Mouse (Mus musculus): ENCODE measurements around the gene Arhgap15. TPM values are rescaled to one million over a fixed set of nuclear protein-coding genes. Genes with fewer than 3 reads are reported as not detected.

The Arhgap15 gene
- polyA plus RNA-seq, 1 experiment from 2014 or later, result 0.38 TPM

GRCm38 (mm10) chr2:44319479-44319878 lies 570.9 kb downstream of the Arhgap15 start:
- no peak overlapping the region for H3K27ac ChIP-seq (replicated peaks)
- no peaks in the 10 kb centered on the region for H3K4me1 ChIP-seq
- 91% methylated on average over 4 of the region's 4 CpGs for WGBS
- no peaks in the 10 kb centered on the region for H3K27me3 ChIP-seq (ENCODE audit: low read depth, poor library complexity, severe bottlenecking)
- no peaks in the 10 kb centered on the region for H3K9me3 ChIP-seq (replicated peaks)
- no peak for DNase-seq (ENCODE audit: low spot score)
- no peaks in the 10 kb centered on the region for H3K36me3 ChIP-seq
- H3K4me3 ChIP-seq, result no peak overlapping the region

- whole genome bisulfite sequencing, result 93% methylated on average over 4 of the region's 4 CpGs
- Histone ChIP-seq H3K4me1 (no peaks in the 10 kb centered on the region), H3K9me3 (replicated peaks) (no peaks in the 10 kb centered on the region)
These were observed 575.2 kb downstream of the Arhgap15 start for GRCm38 (mm10) chr2:44323813-44324212.

GRCm38 (mm10) chr2:44333295-44333694 lies 584.7 kb downstream of the Arhgap15 start:
- no peak for DNase-seq (ENCODE audit: low spot score)
- no peak overlapping the region for H3K27ac ChIP-seq (replicated peaks)
- no peaks in the 10 kb centered on the region for H3K27me3 ChIP-seq (ENCODE audit: low read depth, poor library complexity, severe bottlenecking)
- no peaks in the 10 kb centered on the region for H3K36me3 ChIP-seq
- no peaks in the 10 kb centered on the region for H3K9me3 ChIP-seq (replicated peaks)
- H3K4me3 ChIP-seq, result no peak overlapping the region
- WGBS, result 88% methylated on average over 4 of the region's 4 CpGs
- H3K4me1 ChIP-seq, result peaks cover 6% of the 10 kb centered on the region; the same call in 1 of the 2 replicates

More at GRCm38 (mm10) chr2:44323813-44324212, 575.2 kb downstream of the Arhgap15 start:
- Histone ChIP-seq H3K27ac (replicated peaks) (no peak overlapping the region), H3K27me3 (ENCODE audit: low read depth, poor library complexity, severe bottlenecking) (no peaks in the 10 kb centered on the region), H3K36me3 (no peaks in the 10 kb centered on the region), H3K4me3 (no peak overlapping the region)
- DNase-seq (ENCODE audit: low spot score), result no peak

GRCm38 (mm10) chr2:44334006-44334405 lies 585.4 kb downstream of the Arhgap15 start:
- Histone ChIP-seq H3K4me1 (peaks cover 6% of the 10 kb centered on the region; the same call in 1 of the 2 replicates), H3K36me3 (no peaks in the 10 kb centered on the region), H3K9me3 (replicated peaks) (no peaks in the 10 kb centered on the region), H3K4me3 (no peak overlapping the region), H3K27ac (replicated peaks) (no peak overlapping the region), H3K27me3 (ENCODE audit: low read depth, poor library complexity, severe bottlenecking) (no peaks in the 10 kb centered on the region)
- 81% methylated on average over 3 of the region's 3 CpGs for whole genome bisulfite sequencing
- no peak for DNase-seq (ENCODE audit: low spot score)

- Histone ChIP-seq H3K9me3 (replicated peaks) (no peaks in the 10 kb centered on the region), H3K27me3 (ENCODE audit: low read depth, poor library complexity, severe bottlenecking) (no peaks in the 10 kb centered on the region), H3K4me1 (peaks cover 6% of the 10 kb centered on the region; the same call in 1 of the 2 replicates), H3K4me3 (no peak overlapping the region), H3K36me3 (no peaks in the 10 kb centered on the region), H3K27ac (replicated peaks) (no peak overlapping the region)
- 35% methylated on average over 2 of the region's 2 CpGs for WGBS
- DNase-seq (ENCODE audit: low spot score), result no peak
These were observed 585.9 kb downstream of the Arhgap15 start for GRCm38 (mm10) chr2:44334517-44334916.

DNA sequence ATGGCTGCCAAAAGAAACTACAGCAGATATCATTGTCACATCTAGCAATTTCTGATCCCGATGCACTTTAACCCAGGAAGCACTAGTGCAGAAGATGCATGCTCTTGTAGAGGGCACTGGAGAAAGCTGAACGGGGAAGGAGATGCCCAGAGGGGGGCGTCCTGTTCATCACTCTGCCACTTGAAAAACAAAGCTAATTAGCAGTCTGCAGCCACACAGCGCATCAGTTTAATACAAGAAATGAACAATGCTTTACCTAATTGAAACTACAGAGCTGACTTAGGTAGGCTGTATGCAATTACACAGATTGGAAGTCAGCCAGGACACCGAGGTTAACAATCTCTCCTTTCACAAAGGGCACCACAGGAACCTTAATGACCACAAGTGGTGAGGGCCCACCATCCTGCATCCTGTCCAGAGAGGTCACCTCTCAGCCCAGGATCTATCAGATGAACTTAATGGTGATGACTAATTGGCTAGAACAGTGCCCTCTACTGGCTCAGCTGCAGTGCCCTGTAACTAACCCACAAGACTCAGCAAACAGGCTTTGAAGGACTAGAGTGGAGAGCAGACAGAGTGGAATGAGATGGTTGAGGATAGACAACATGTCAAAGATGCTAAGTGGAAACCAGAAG lies 588.2 kb downstream of the Arhgap15 start:
- Histone ChIP-seq H3K36me3 (no peaks in the 10 kb centered on the region), H3K9me3 (replicated peaks) (no peaks in the 10 kb centered on the region), H3K4me1 (peaks cover 6% of the 10 kb centered on the region; the same call in 1 of the 2 replicates), H3K4me3 (no peak overlapping the region), H3K27me3 (ENCODE audit: low read depth, poor library complexity, severe bottlenecking) (no peaks in the 10 kb centered on the region), H3K27ac (replicated peaks) (no peak overlapping the region)
- WGBS, result 83% methylated on average over 5 of the region's 5 CpGs
- DNase-seq (ENCODE audit: low spot score), result no peak

GRCm38 (mm10) chr2:44338467-44338866 lies 589.8 kb downstream of the Arhgap15 start:
- no peaks in the 10 kb centered on the region for H3K9me3 ChIP-seq (replicated peaks)
- peaks cover 6% of the 10 kb centered on the region; the same call in 1 of the 2 replicates for H3K4me1 ChIP-seq
- H3K27me3 ChIP-seq (ENCODE audit: low read depth, poor library complexity, severe bottlenecking), result no peaks in the 10 kb centered on the region
- no peak overlapping the region for H3K4me3 ChIP-seq
- no peak for DNase-seq (ENCODE audit: low spot score)
- 90% methylated on average over 6 of the region's 6 CpGs for WGBS
- no peak overlapping the region for H3K27ac ChIP-seq (replicated peaks)
- no peaks in the 10 kb centered on the region for H3K36me3 ChIP-seq

DNA sequence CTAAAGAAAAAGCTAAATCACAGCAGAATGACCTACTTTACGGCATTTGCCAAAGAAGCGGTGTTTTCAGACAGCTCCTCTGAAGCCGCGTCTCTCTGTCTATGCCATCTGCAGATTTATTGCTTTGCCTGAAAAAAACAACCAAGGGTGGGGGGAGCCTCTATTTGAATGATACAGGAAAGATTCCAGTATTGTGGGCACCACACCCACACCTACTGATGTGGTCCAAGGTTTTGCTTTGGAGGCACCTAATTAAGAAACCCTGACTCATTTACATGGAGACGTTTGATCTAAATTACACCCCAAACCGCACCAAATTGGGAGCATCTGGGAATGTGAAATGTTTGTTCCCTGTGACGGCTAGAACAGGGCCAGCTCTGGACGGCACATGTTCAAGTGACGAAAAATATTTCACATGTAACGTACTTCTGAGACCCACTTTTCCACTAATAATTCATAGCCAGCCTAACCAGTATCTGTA lies 592.5 kb downstream of the Arhgap15 start:
- Histone ChIP-seq H3K27me3 (ENCODE audit: low read depth, poor library complexity, severe bottlenecking) (no peaks in the 10 kb centered on the region), H3K4me1 (no peaks in the 10 kb centered on the region), H3K27ac (replicated peaks) (no peak overlapping the region), H3K4me3 (no peak overlapping the region), H3K9me3 (replicated peaks) (no peaks in the 10 kb centered on the region), H3K36me3 (no peaks in the 10 kb centered on the region)
- 84% methylated on average over 10 of the region's 10 CpGs for WGBS
- DNase-seq (ENCODE audit: low spot score), result no peak

- Histone ChIP-seq H3K4me3 (no peak overlapping the region), H3K9me3 (replicated peaks) (no peaks in the 10 kb centered on the region), H3K27me3 (ENCODE audit: low read depth, poor library complexity, severe bottlenecking) (no peaks in the 10 kb centered on the region), H3K36me3 (no peaks in the 10 kb centered on the region), H3K27ac (replicated peaks) (no peak overlapping the region), H3K4me1 (no peaks in the 10 kb centered on the region)
- 94% methylated on average over 8 of the region's 8 CpGs for WGBS
- no peak for DNase-seq (ENCODE audit: low spot score)
These were observed 596.2 kb downstream of the Arhgap15 start for GRCm38 (mm10) chr2:44344861-44345260.

DNA sequence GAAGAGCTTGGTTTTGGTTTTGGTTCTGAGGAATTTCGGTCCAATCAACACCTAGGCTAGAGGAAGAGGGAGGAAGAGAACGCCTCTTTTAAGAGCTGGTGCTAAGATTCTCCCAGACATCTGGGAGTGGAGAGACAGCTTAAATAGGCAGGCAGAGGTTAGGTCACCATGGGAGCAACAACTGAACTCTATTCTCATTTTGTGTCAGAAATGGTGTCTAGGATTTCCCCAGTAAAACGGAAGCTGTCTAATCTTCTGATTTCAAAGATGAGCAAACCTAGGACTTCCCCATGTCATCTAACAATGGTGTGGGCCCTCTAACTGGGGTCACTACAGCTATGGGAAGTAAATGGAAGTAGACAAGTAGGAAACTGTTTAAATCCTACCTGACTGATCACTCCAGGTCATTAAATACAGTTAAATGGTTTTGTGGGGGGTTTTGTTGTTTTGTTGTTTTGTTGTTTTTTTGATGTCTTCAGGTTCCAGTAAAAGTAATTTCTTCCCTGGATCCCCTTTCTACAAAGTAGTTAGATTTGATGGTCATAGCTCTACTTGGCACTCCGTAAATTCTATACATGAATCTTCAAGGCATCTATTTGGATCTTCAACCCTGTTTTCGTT lies 596.8 kb downstream of the Arhgap15 start:
- Histone ChIP-seq H3K27ac (replicated peaks) (no peak overlapping the region), H3K4me3 (no peak overlapping the region), H3K27me3 (ENCODE audit: low read depth, poor library complexity, severe bottlenecking) (no peaks in the 10 kb centered on the region), H3K9me3 (replicated peaks) (no peaks in the 10 kb centered on the region), H3K36me3 (no peaks in the 10 kb centered on the region), H3K4me1 (no peaks in the 10 kb centered on the region)
- WGBS, result 92% methylated on average over 5 of the region's 5 CpGs
- no peak for DNase-seq (ENCODE audit: low spot score)

GRCm38 (mm10) chr2:44346184-44346583 lies 597.6 kb downstream of the Arhgap15 start:
- 81% methylated on average over 4 of the region's 4 CpGs for WGBS
- Histone ChIP-seq H3K4me3 (no peak overlapping the region), H3K4me1 (no peaks in the 10 kb centered on the region), H3K27me3 (ENCODE audit: low read depth, poor library complexity, severe bottlenecking) (no peaks in the 10 kb centered on the region), H3K36me3 (no peaks in the 10 kb centered on the region), H3K27ac (replicated peaks) (no peak overlapping the region), H3K9me3 (replicated peaks) (no peaks in the 10 kb centered on the region)
- DNase-seq (ENCODE audit: low spot score), result no peak

GRCm38 (mm10) chr2:44347781-44348180 lies 599.2 kb downstream of the Arhgap15 start:
- no peaks in the 10 kb centered on the region for H3K4me1 ChIP-seq
- no peak overlapping the region for H3K4me3 ChIP-seq
- H3K27ac ChIP-seq (replicated peaks), result no peak overlapping the region
- no peaks in the 10 kb centered on the region for H3K9me3 ChIP-seq (replicated peaks)
- WGBS, result 90% methylated on average over 5 of the region's 5 CpGs
- no peaks in the 10 kb centered on the region for H3K36me3 ChIP-seq
- no peaks in the 10 kb centered on the region for H3K27me3 ChIP-seq (ENCODE audit: low read depth, poor library complexity, severe bottlenecking)
- no peak for DNase-seq (ENCODE audit: low spot score)

DNA sequence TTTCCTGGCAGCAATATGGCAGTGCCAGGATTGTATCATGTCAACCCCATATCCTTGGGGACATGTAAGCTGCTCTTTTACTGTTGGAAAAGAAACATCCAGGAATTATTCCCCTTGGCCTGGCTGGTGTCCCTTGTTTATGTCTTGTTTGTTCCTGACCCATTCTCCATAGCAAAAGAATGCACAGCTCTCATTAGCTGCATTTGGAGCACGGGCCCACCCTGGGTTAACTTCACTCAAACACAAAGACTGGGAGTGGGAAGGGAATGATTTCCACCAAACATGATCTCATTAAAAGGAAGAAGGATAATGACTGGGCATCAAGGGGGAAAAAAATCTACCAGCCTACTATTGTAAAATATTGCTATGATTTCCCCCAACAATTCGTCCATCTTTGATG lies 600.5 kb downstream of the Arhgap15 start:
- Histone ChIP-seq H3K4me3 (no peak overlapping the region), H3K4me1 (no peaks in the 10 kb centered on the region), H3K9me3 (replicated peaks) (no peaks in the 10 kb centered on the region), H3K36me3 (no peaks in the 10 kb centered on the region), H3K27me3 (ENCODE audit: low read depth, poor library complexity, severe bottlenecking) (no peaks in the 10 kb centered on the region), H3K27ac (replicated peaks) (no peak overlapping the region)
- WGBS, result 81% methylated on average over 2 of the region's 2 CpGs
- DNase-seq (ENCODE audit: low spot score), result no peak

Data from midbrain, embryonic 10.5 days (tissue).